Mouse (Mus musculus) myocyte (in vitro differentiated cells): ENCODE results near the gene Hist1h1c. TPM values are rescaled to one million over a fixed set of nuclear protein-coding genes. Genes with fewer than 3 reads are reported as not detected.

ENCODE experiments used
- H3K27me3 ChIP-seq: one replicate; pipeline ENCODE4 v1.6.1; 2011; ENCODE audit not compliant: control insufficient read depth, insufficient read depth, insufficient read length
- H3K36me3 ChIP-seq: one replicate; pipeline ENCODE4 v1.6.1; 2011; ENCODE audit not compliant: control insufficient read depth, insufficient read depth
- H3K4me2 ChIP-seq: one replicate; pipeline ENCODE4 v1.6.1; 2011; ENCODE audit warnings: low read depth, control low read depth
- H3K4me3 ChIP-seq: one replicate; pipeline ENCODE4 v1.5.1; 2011; ENCODE audit warnings: mild to moderate bottlenecking, control low read depth, moderate library complexity
- H3K79me2 ChIP-seq: one replicate; pipeline ENCODE4 v1.6.1; 2011; ENCODE audit not compliant: control insufficient read depth, insufficient read depth
- H3ac ChIP-seq: one replicate; pipeline ENCODE4 v1.6.1; 2011; ENCODE audit not compliant: control insufficient read depth, insufficient read length
- CEBPB ChIP-seq: IDR thresholded peaks from 2 replicates; pipeline ENCODE4 v1.6.1; 2011; ENCODE audit warnings: mild to moderate bottlenecking, moderate library complexity; ENCODE audit not compliant: poor library complexity, insufficient read depth, severe bottlenecking
- E2F4 ChIP-seq: IDR thresholded peaks from one replicate; pipeline ENCODE4 v1.6.1; 2011; ENCODE audit warnings: mild to moderate bottlenecking, control low read depth, moderate library complexity; ENCODE audit not compliant: insufficient read depth
- MAX ChIP-seq: IDR thresholded peaks from one replicate; pipeline ENCODE4 v1.6.1; 2011; ENCODE audit warnings: low read depth, mild to moderate bottlenecking, control low read depth
- MYOD1 ChIP-seq, 3 experiments: IDR thresholded peaks; one replicate each; pipeline ENCODE4 v1.6.1; 2011; ENCODE audit warnings: control low read depth in 2 of 3, low read depth in 2 of 3, mild to moderate bottlenecking in 2 of 3, moderate library complexity in 1 of 3; ENCODE audit not compliant: insufficient read length in 2 of 3, control insufficient read depth in 1 of 3
- MYOG ChIP-seq, 3 experiments: IDR thresholded peaks; one replicate each; pipeline ENCODE4 v1.6.1; 2011; ENCODE audit warnings: control low read depth in 2 of 3, low read depth in 2 of 3, mild to moderate bottlenecking in 2 of 3; ENCODE audit not compliant: insufficient read length in 2 of 3, control insufficient read depth in 1 of 3, insufficient read depth in 1 of 3
- POLR2A ChIP-seq: IDR thresholded peaks from one replicate; pipeline ENCODE4 v1.6.1; 2011; ENCODE audit warnings: low read depth, mild to moderate bottlenecking, control low read depth, moderate library complexity; ENCODE audit not compliant: insufficient read length
- POLR2AphosphoS2 ChIP-seq: IDR thresholded peaks from one replicate; pipeline ENCODE4 v1.6.1; 2011; ENCODE audit warnings: low read depth, control low read depth; ENCODE audit not compliant: insufficient read length
- REST ChIP-seq: IDR thresholded peaks from one replicate; pipeline ENCODE4 v1.6.1; 2011; ENCODE audit warnings: mild to moderate bottlenecking, control low read depth, moderate library complexity; ENCODE audit not compliant: insufficient read depth, insufficient read length
- SRF ChIP-seq: IDR thresholded peaks from one replicate; pipeline ENCODE4 v1.6.1; 2011; ENCODE audit warnings: low read depth; ENCODE audit not compliant: control insufficient read depth, insufficient read length
- TCF12 ChIP-seq: IDR thresholded peaks from one replicate; pipeline ENCODE4 v1.6.1; 2011; ENCODE audit warnings: mild to moderate bottlenecking, control low read depth; ENCODE audit not compliant: poor library complexity, insufficient read depth, severe bottlenecking
- TCF3 ChIP-seq: IDR thresholded peaks from one replicate; pipeline ENCODE4 v1.6.1; 2011; ENCODE audit warnings: low read depth, control low read depth; ENCODE audit not compliant: insufficient read length
- USF1 ChIP-seq: IDR thresholded peaks from one replicate; pipeline ENCODE4 v1.6.1; 2011; ENCODE audit warnings: low read depth, mild to moderate bottlenecking, control low read depth, moderate library complexity
- polyA plus RNA-seq: library from polyadenylated mRNA; unstranded; fragments of >200 nt; fragmentation: generic; extraction: Trizol; gene quantifications from one replicate; pipeline ENCODE4 v1.2.1, GENCODE M21; 2012; ENCODE audit warnings: missing spikeins

Gene Hist1h1c
- polyA plus RNA-seq, 1 experiment, result 273 TPM

GRCm38 (mm10) chr13:23772561-23773313 lies 34.1 kb downstream of the Hist1h1c start:
- TF ChIP-seq POLR2AphosphoS2 (no peak), E2F4 (no peak), CEBPB (no peak)
- Histone ChIP-seq H3K79me2 (no peaks in the 10 kb centered on the region), H3ac (no peak overlapping the region), H3K4me2 (no peak overlapping the region), H3K27me3 (no peaks in the 10 kb centered on the region), H3K36me3 (no peaks in the 10 kb centered on the region), H3K4me3 (no peak overlapping the region)

- H3K27me3 ChIP-seq, result no peaks in the 10 kb centered on the region
- no peak overlapping the region for H3ac ChIP-seq
- no peak overlapping the region for H3K4me2 ChIP-seq
- TF ChIP-seq CEBPB (no peak), MYOG (IDR thresholded peaks at IDR 0.05; ENCODE audit: control insufficient read depth in 1 of 3, insufficient read depth in 1 of 3, insufficient read length in 2 of 3, low read depth in 2 of 3) (no peak), E2F4 (no peak), SRF (no peak), POLR2A (no peak), USF1 (no peak), POLR2AphosphoS2 (no peak), MYOD1 (IDR thresholded peaks at IDR 0.05; ENCODE audit: control insufficient read depth in 1 of 3, insufficient read length in 2 of 3, low read depth in 2 of 3) (no peak), TCF3 (no peak), REST (no peak), MAX (no peak), TCF12 (no peak)
- H3K79me2 ChIP-seq, result no peaks in the 10 kb centered on the region
- no peak overlapping the region for H3K4me3 ChIP-seq
- no peaks in the 10 kb centered on the region for H3K36me3 ChIP-seq
Observed at GRCm38 (mm10) chr13:23778339-23778738, 39.7 kb downstream of the Hist1h1c start.

- no peaks in the 10 kb centered on the region for H3K79me2 ChIP-seq
- H3K4me2 ChIP-seq, result no peak overlapping the region
- H3K36me3 ChIP-seq, result no peaks in the 10 kb centered on the region
- TF ChIP-seq POLR2A, result no peak
- TF ChIP-seq MYOG (IDR thresholded peaks at IDR 0.05; ENCODE audit: control insufficient read depth in 1 of 3, insufficient read depth in 1 of 3, insufficient read length in 2 of 3, low read depth in 2 of 3), result no peak
- no peak for TF ChIP-seq MAX
- no peak overlapping the region for H3ac ChIP-seq
- no peaks in the 10 kb centered on the region for H3K27me3 ChIP-seq
- no peak overlapping the region for H3K4me3 ChIP-seq
Observed at GRCm38 (mm10) chr13:23779025-23779424, 40.4 kb downstream of the Hist1h1c start.

Other genes starting within 250 kb of the Hist1h1c start
- gene Btn2a2, start 250.0 kb upstream of the Hist1h1c start, polyA plus RNA-seq, result 0.20 TPM
- gene Hist1h4h, start 207.8 kb upstream of the Hist1h1c start, polyA plus RNA-seq, result 21.5 TPM
- 24.4 TPM for gene Hist1h2af, start 204.9 kb upstream of the Hist1h1c start, polyA plus RNA-seq
- gene Hist1h3g, start 203.4 kb upstream of the Hist1h1c start, polyA plus RNA-seq, result 3.3 TPM
- gene Hist1h2bh, start 195.4 kb upstream of the Hist1h1c start, polyA plus RNA-seq, result 1.1 TPM
- 0.91 TPM for gene Hist1h3f, start 194.8 kb upstream of the Hist1h1c start, polyA plus RNA-seq
- gene Hist1h4f, start 187.2 kb upstream of the Hist1h1c start, polyA plus RNA-seq, result 4.1 TPM
- gene Hist1h1d, start 185.5 kb upstream of the Hist1h1c start, polyA plus RNA-seq, result 0.65 TPM
- 1.7 TPM for gene Hist1h3e, start 176.4 kb upstream of the Hist1h1c start, polyA plus RNA-seq
- 4.5 TPM for gene Hist1h2ae, start 167.6 kb upstream of the Hist1h1c start, polyA plus RNA-seq
- gene Hist1h2bg, start 167.4 kb upstream of the Hist1h1c start, polyA plus RNA-seq, result 7.8 TPM
- gene Hist1h2bf, start 164.6 kb upstream of the Hist1h1c start, polyA plus RNA-seq, result 2.1 TPM
- 1.6 TPM for gene Hist1h2ad, start 164.4 kb upstream of the Hist1h1c start, polyA plus RNA-seq
- 2.5 TPM for gene Hist1h3d, start 163.0 kb upstream of the Hist1h1c start, polyA plus RNA-seq
- gene Hist1h4d, start 157.2 kb upstream of the Hist1h1c start, polyA plus RNA-seq, result 1.8 TPM
- 4.3 TPM for gene Hist1h2be, start 117.7 kb upstream of the Hist1h1c start, polyA plus RNA-seq
- gene Hist1h1e, start 116.2 kb upstream of the Hist1h1c start, polyA plus RNA-seq, result 4.7 TPM
- 1.3 TPM for gene Hist1h2ac, start 54.9 kb upstream of the Hist1h1c start, polyA plus RNA-seq
- gene Hist1h2bc, start 54.6 kb upstream of the Hist1h1c start, polyA plus RNA-seq, result 113 TPM
- 0.05 TPM for gene Hist1h1t, start 43.0 kb upstream of the Hist1h1c start, polyA plus RNA-seq
- 0.56 TPM for gene Hist1h4c, start 40.4 kb upstream of the Hist1h1c start, polyA plus RNA-seq
- gene Hfe, start 28.0 kb upstream of the Hist1h1c start, polyA plus RNA-seq, result 5.1 TPM
- 2.5 TPM for gene Hist1h3c, start 6.8 kb downstream of the Hist1h1c start, polyA plus RNA-seq
- 1.3 TPM for gene Hist1h2bb, start 7.9 kb downstream of the Hist1h1c start, polyA plus RNA-seq
- 2.1 TPM for gene Hist1h2ab, start 12.3 kb downstream of the Hist1h1c start, polyA plus RNA-seq
- 1.3 TPM for gene Hist1h3b, start 13.5 kb downstream of the Hist1h1c start, polyA plus RNA-seq
- 5.5 TPM for gene Hist1h4b, start 18.2 kb downstream of the Hist1h1c start, polyA plus RNA-seq
- 4.2 TPM for gene Hist1h4a, start 22.4 kb downstream of the Hist1h1c start, polyA plus RNA-seq
- 1.3 TPM for gene Hist1h3a, start 23.6 kb downstream of the Hist1h1c start, polyA plus RNA-seq
- gene Hist1h1a, start 24.9 kb downstream of the Hist1h1c start, polyA plus RNA-seq, result 0.98 TPM
- gene Trim38, start 31.1 kb downstream of the Hist1h1c start, polyA plus RNA-seq, result not detected
- not detected for gene Slc17a2, start 68.2 kb downstream of the Hist1h1c start, polyA plus RNA-seq
- gene Slc17a3, start 100.6 kb downstream of the Hist1h1c start, polyA plus RNA-seq, result not detected
- not detected for gene Slc17a1, start 128.9 kb downstream of the Hist1h1c start, polyA plus RNA-seq
- gene Slc17a4, start 176.2 kb downstream of the Hist1h1c start, polyA plus RNA-seq, result 0.02 TPM
- gene Hist1h2ba, start 195.3 kb downstream of the Hist1h1c start, polyA plus RNA-seq, result not detected
- not detected for gene Hist1h2aa, start 195.7 kb downstream of the Hist1h1c start, polyA plus RNA-seq